Mouse (Mus musculus): ENCODE results near the gene Plcg1.

DNA sequence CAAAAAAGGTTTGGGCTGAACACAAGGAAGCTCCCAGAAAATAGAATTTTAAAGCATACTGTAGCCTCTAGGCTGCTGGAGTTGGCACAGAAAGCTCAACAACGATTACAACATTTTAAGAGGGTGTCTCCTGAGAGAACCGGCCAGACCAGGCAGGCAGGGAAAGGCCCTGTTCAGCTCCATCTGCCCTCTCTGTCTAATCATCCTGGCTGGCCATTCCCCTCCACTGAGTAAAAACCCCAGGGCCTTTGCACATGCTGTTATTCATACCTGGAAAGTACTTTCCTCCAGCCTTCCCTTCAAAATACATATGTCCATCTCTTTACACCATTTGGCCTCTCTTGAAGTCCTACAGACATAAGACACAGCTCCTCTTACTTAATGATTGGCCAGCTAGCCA, 1.7 kb upstream of the Plcg1 start:
- no peak for TF ChIP-seq CTCF (IDR thresholded peaks at IDR 0.05; ENCODE audit: extremely low read depth, insufficient read depth, insufficient read length, insufficient replicate concordance)
- no peak for TF ChIP-seq POLR2A (IDR thresholded peaks at IDR 0.05; ENCODE audit: low read depth, low read length)

All from spleen, adult 2 months (tissue).